9 mouse cellular contexts compared by ENCODE assay signal in the genomic region with DNA sequence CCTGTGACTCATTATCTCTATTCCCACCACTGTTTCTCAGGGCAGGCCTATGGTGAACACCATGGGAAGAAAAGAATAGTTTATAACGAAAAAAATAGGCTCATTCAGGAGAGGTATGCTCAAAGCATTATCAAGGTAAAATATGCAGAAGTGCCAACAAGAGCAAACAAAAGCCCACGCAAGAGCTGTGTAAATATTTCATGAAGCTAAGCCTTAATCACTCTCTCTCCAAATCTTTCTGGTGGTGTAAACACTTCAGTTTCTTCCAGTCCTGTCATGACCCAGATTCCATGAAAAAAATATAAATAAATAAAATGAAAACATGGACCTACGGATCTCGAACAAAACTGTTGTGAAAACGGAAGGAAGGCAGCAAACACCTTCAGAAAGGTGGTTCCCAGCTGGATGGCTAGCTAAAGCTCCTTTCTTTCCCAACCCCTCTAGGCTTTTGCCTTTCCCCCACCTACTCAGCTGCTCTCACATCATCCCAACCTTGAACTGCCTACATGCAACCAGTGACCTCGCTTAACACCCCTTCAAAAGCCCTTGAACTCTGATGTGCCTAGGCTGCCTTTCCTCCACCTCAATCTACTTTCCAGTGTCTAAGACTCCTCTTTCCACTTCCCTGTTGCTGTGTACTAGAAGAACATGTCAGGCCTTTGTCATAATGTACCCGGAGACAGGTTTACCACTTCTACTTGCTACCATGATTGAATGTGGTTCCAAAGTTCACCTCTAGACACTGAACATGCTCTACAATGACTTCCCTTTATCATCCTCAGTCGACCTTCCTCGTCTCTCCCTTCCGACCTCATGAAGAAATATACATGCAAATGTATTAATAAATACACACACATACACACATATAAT. TPM values are rescaled to one million over a fixed set of nuclear protein-coding genes. Genes with fewer than 3 reads are reported as not detected.
DNase-seq lines count a peak whose midpoint lies in the region; ATAC-seq and TF ChIP-seq lines count a peak whose summit lies in the region.
"Had no signal": no experiment of that assay in that cellular context is flagged by ENCODE, and none has a peak within 500 bp of the region (broad histone marks: within the 10 kb centered on the region; RNA-seq: fewer than 3 reads in every experiment).

No protein-coding gene starts in this region.

- H3K4me1 ChIP-seq in heart, embryonic 14.5 days (ENCODE audit: control insufficient read depth in 2 of 2, insufficient read depth in 2 of 2, low read length in 2 of 2) = peaks cover 2 to 13% of the 10 kb centered on the region in 2 experiments; a peak in 2 of 4 replicates
- H3K4me1 ChIP-seq in heart, adult 2 months (ENCODE audit: control insufficient read depth, insufficient read depth, low read length) = no peaks in the 10 kb centered on the region; the same call in 1 of the 2 replicates
- H3K4me1 ChIP-seq in neural tube, embryonic 12.5 days = no peaks in the 10 kb centered on the region
- peaks cover 16% of the 10 kb centered on the region for H3K4me1 ChIP-seq in lung, embryonic 15.5 days
- no peaks in the 10 kb centered on the region for H3K4me1 ChIP-seq in stomach, postnatal 0 days (replicated peaks; ENCODE audit: control insufficient read depth, insufficient read depth)

- peak overlapping the region; percentile 82 for H3K9ac ChIP-seq in heart, embryonic 14.5 days (ENCODE audit: low read length)
- no peak overlapping the region for H3K9ac ChIP-seq in heart, adult 2 months (ENCODE audit: low read depth, low read length)
- no peak overlapping the region for H3K9ac ChIP-seq in neural tube, embryonic 12.5 days
- H3K9ac ChIP-seq in lung, embryonic 15.5 days = peak overlapping the region; percentile 66; the same call in 1 of the 2 replicates
- H3K9ac ChIP-seq in stomach, postnatal 0 days (ENCODE audit: low read length) = no peak overlapping the region

- H3K36me3 ChIP-seq in heart, embryonic 14.5 days (ENCODE audit: control insufficient read depth, insufficient read depth, low read length) = no peaks in the 10 kb centered on the region
- no peaks in the 10 kb centered on the region for H3K36me3 ChIP-seq in heart, adult 2 months (ENCODE audit: control insufficient read depth, insufficient read depth, low read length)
- no peaks in the 10 kb centered on the region for H3K36me3 ChIP-seq in neural tube, embryonic 12.5 days
- H3K36me3 ChIP-seq in lung, embryonic 15.5 days = no peaks in the 10 kb centered on the region
- no peaks in the 10 kb centered on the region for H3K36me3 ChIP-seq in stomach, postnatal 0 days (ENCODE audit: control insufficient read depth, insufficient read depth, low read length)

- TF ChIP-seq EP300 in heart, adult 2 months (IDR thresholded peaks at IDR 0.05; ENCODE audit: insufficient read depth, low read depth, low read length) = no peak
- TF ChIP-seq EP300 in stomach, postnatal 0 days (optimal IDR thresholded peaks at IDR 0.05) = no peak

- intact Hi-C loops in heart, adult 2 months (cut with DNase I) = no loop called here

- H3K79me2 ChIP-seq in heart, adult 2 months (replicated peaks; ENCODE audit: control insufficient read depth, insufficient read depth, low read length) = no peaks in the 10 kb centered on the region

- TF ChIP-seq CTCF in heart, adult 2 months (IDR thresholded peaks at IDR 0.05) = no peak
- TF ChIP-seq CTCF in stomach, postnatal 0 days (IDR thresholded peaks at IDR 0.05; ENCODE audit: low read depth) = no peak

- peak overlapping the region in 1 of 2 experiments; percentile 80; a peak in 1 of 4 replicates for H3K27ac ChIP-seq in heart, embryonic 14.5 days (replicated peaks in 1 of 2; ENCODE audit: control insufficient read depth in 1 of 2, insufficient read depth in 1 of 2, low read depth in 2 of 2, low read length in 2 of 2)
- H3K27ac ChIP-seq in heart, adult 2 months = no peak overlapping the region
- H3K27ac ChIP-seq in neural tube, embryonic 12.5 days = no peak overlapping the region
- H3K27ac ChIP-seq in lung, embryonic 15.5 days = peak overlapping the region; percentile 93
- H3K27ac ChIP-seq in stomach, postnatal 0 days (replicated peaks) = peak overlapping the region; percentile 61

- no peaks in the 10 kb centered on the region for H3K9me3 ChIP-seq in heart, embryonic 14.5 days (ENCODE audit: control insufficient read depth, low read length)
- no peaks in the 10 kb centered on the region for H3K9me3 ChIP-seq in neural tube, embryonic 12.5 days
- no peaks in the 10 kb centered on the region for H3K9me3 ChIP-seq in lung, embryonic 15.5 days
- H3K9me3 ChIP-seq in stomach, postnatal 0 days (ENCODE audit: control insufficient read depth, low read length) = no peaks in the 10 kb centered on the region
- H3K9me3 ChIP-seq: megakaryocyte, embryonic 14.5 days had no signal

- no peaks in the 10 kb centered on the region for H3K27me3 ChIP-seq in heart, embryonic 14.5 days (ENCODE audit: control insufficient read depth, insufficient read depth, low read length)
- no peaks in the 10 kb centered on the region for H3K27me3 ChIP-seq in heart, adult 2 months (ENCODE audit: control insufficient read depth, insufficient read depth, low read length)
- H3K27me3 ChIP-seq in neural tube, embryonic 12.5 days (replicated peaks) = no peaks in the 10 kb centered on the region; the same call in 1 of the 2 replicates
- H3K27me3 ChIP-seq in lung, embryonic 15.5 days = no peaks in the 10 kb centered on the region
- H3K27me3 ChIP-seq in stomach, postnatal 0 days (ENCODE audit: control insufficient read depth, insufficient read depth, low read length) = no peaks in the 10 kb centered on the region

- WGBS in heart, embryonic 14.5 days = 70% methylated on average over 10 of the region's 10 CpGs
- 78% methylated on average over 10 of the region's 10 CpGs for WGBS in heart, adult 2 months
- 77% methylated on average over 10 of the region's 10 CpGs for WGBS in neural tube, embryonic 12.5 days
- WGBS in lung, embryonic 15.5 days = 47% methylated on average over 10 of the region's 10 CpGs
- WGBS in stomach, postnatal 0 days = 48% methylated on average over 10 of the region's 10 CpGs

- TF ChIP-seq POLR2A in heart, adult 2 months (IDR thresholded peaks at IDR 0.05; ENCODE audit: insufficient read depth, low read depth, low read length) = no peak

- no peak for ATAC-seq in heart, embryonic 14.5 days (ENCODE audit: insufficient number of reproducible peaks, insufficient read depth, low FRiP score, low read depth)
- ATAC-seq in neural tube, embryonic 12.5 days (ENCODE audit: low FRiP score, low read depth) = no peak
- ATAC-seq in lung, embryonic 15.5 days (ENCODE audit: borderline replicate concordance, extremely low read depth, low FRiP score, low TSS enrichment) = peak; percentile 15; the same call in 1 of the 2 replicates
- ATAC-seq in stomach, postnatal 0 days (ENCODE audit: low FRiP score, low TSS enrichment) = peak; percentile 38; the same call in 1 of the 2 replicates

- H3K4me3 ChIP-seq in heart, embryonic 14.5 days (ENCODE audit: control insufficient read depth in 1 of 2, insufficient read depth in 1 of 2, low read depth in 1 of 2, low read length in 2 of 2) = peak overlapping the region; percentile 14 to 50; a peak in 3 of 4 replicates
- H3K4me3 ChIP-seq in heart, adult 2 months = no peak overlapping the region
- no peak overlapping the region for H3K4me3 ChIP-seq in neural tube, embryonic 12.5 days
- peak overlapping the region; percentile 50 for H3K4me3 ChIP-seq in lung, embryonic 15.5 days
- H3K4me3 ChIP-seq in stomach, postnatal 0 days (ENCODE audit: low read depth, low read length) = peak overlapping the region; percentile 50

- no peak for DNase-seq in heart, adult 2 months
- DNase-seq in neural tube, embryonic 10.5 days (ENCODE audit: extremely low spot score, low spot score) = no peak
- DNase-seq in stomach, postnatal 0 days (ENCODE audit: low spot score) = peak; percentile 24
- no peak for DNase-seq in right cerebral cortex, postnatal 10 days (ENCODE audit: low spot score in 2 of 2)
- DNase-seq in kidney, postnatal 10 days = no peak

- H3K4me2 ChIP-seq in heart, embryonic 14.5 days (ENCODE audit: low read length) = peak overlapping the region; percentile 86
- H3K4me2 ChIP-seq in neural tube, embryonic 12.5 days (replicated peaks) = 0 out of 2 replicates have a peak overlapping the region, but pooled peaks have one; percentile 93
- H3K4me2 ChIP-seq in lung, embryonic 15.5 days = peak overlapping the region; percentile 70
- peak overlapping the region; percentile 77 for H3K4me2 ChIP-seq in stomach, postnatal 0 days (replicated peaks; ENCODE audit: low read depth)

RNA-seq across cellular contexts. Expression of gene Gprin3, which starts 1.0 kb away (rescaled TPM):
- 6.4 and 7.3 TPM in 2 replicates for polyA plus RNA-seq in heart, embryonic 14.5 days (2014; fragmentation: Nextera tagmentation; extraction: Ambion mirVana)
- total RNA-seq in heart, adult 2 months (2021) = under 1 TPM; 0.34 to 0.37 TPM
- 0.12 and 0.27 TPM in 2 replicates for polyA plus RNA-seq in heart, adult 2 months (2012; rRNA removed)
- polyA plus RNA-seq in neural tube, embryonic 12.5 days (2016; fragmentation: Nextera tagmentation; extraction: Ambion mirVana) = 0.29 and 0.49 TPM in 2 replicates
- polyA plus RNA-seq in lung, embryonic 15.5 days (2015; fragmentation: Nextera tagmentation; extraction: Ambion mirVana) = 7.1 and 7.9 TPM in 2 replicates
- polyA plus RNA-seq in stomach, postnatal 0 days (2015; fragmentation: Nextera tagmentation; extraction: Ambion mirVana) = 2.1 and 2.7 TPM in 2 replicates

Comparison
In these comparisons a context has a peak if more than half of its experiments do, and no peak if none do; other contexts are left out.
1. H3K4me3 ChIP-seq: peak in heart, embryonic 14.5 days (2 of 2), lung, embryonic 15.5 days (single experiment) and stomach, postnatal 0 days (single experiment); none in heart, adult 2 months (single experiment) and neural tube, embryonic 12.5 days (single experiment).
2. H3K9ac ChIP-seq: peak in heart, embryonic 14.5 days (single experiment) and lung, embryonic 15.5 days (single experiment); none in heart, adult 2 months (single experiment), neural tube, embryonic 12.5 days (single experiment) and stomach, postnatal 0 days (single experiment).
3. ATAC-seq: peak in lung, embryonic 15.5 days (single experiment) and stomach, postnatal 0 days (single experiment); none in heart, embryonic 14.5 days (single experiment) and neural tube, embryonic 12.5 days (single experiment).
4. H3K27ac ChIP-seq: peak in lung, embryonic 15.5 days (single experiment) and stomach, postnatal 0 days (single experiment); none in heart, adult 2 months (single experiment) and neural tube, embryonic 12.5 days (single experiment).
5. Peak in every context shown above with its lines, with median percentiles within 50 percentile points of each other: H3K4me2 ChIP-seq.